In genomic region chrX:99975250-99975984, GRCm38 (mm10) we compare ENCODE assay signal across 8 mouse cellular contexts. TPM values are rescaled to one million over a fixed set of nuclear protein-coding genes. Genes with fewer than 3 reads are reported as not detected.
DNase-seq lines count a peak whose midpoint lies in the region; ATAC-seq lines count a peak whose summit lies in the region.

Eda (plus strand) TSS chrX:99975606.

- DNase-seq in ZHBTc4 (ENCODE audit: low read depth, low spot score): peak; percentile 95
- DNase-seq in cerebellum, postnatal 25 days: peak; percentile 52 to 72
- DNase-seq in frontal cortex, postnatal 14 days (ENCODE audit: low spot score in 2 of 2): peak; percentile 59 to 73
- peak; percentile 57 to 65 for DNase-seq in layer of hippocampus, postnatal 25 days (ENCODE audit: extremely low spot score in 1 of 2, low spot score in 1 of 2)
- DNase-seq in lung, postnatal 10 days: peak; percentile 91
- DNase-seq in retina, postnatal 1 day: peak; percentile 93
- DNase-seq in thymus, postnatal 36 days: peak; percentile 31 to 58

- peaks cover 17% of the 10 kb centered on the region for H3K27me3 ChIP-seq in hindbrain, embryonic 12.5 days

- peak; percentile 97 for ATAC-seq in hindbrain, embryonic 12.5 days (ENCODE audit: low FRiP score)

- H3K4me1 ChIP-seq in hindbrain, embryonic 12.5 days: no peaks in the 10 kb centered on the region

- no peaks in the 10 kb centered on the region for H3K9me3 ChIP-seq in hindbrain, embryonic 12.5 days (replicated peaks)

- peak within 1 kb of the TSS; percentile 49 for H3K4me3 ChIP-seq in hindbrain, embryonic 12.5 days

- peak within 1 kb of the TSS; percentile 49; the same call in 1 of the 2 replicates for H3K9ac ChIP-seq in hindbrain, embryonic 12.5 days

- no peaks in the 10 kb centered on the region for H3K36me3 ChIP-seq in hindbrain, embryonic 12.5 days

- 21% methylated on average over 44 of the region's 49 CpGs for WGBS in hindbrain, embryonic 12.5 days

- H3K27ac ChIP-seq in hindbrain, embryonic 12.5 days: no peak within 1 kb of the TSS

- peak within 1 kb of the TSS; percentile 87 for H3K4me2 ChIP-seq in hindbrain, embryonic 12.5 days (replicated peaks)

RNA-seq across cellular contexts. Expression of gene Eda, which starts in this region (rescaled TPM):
- polyA plus RNA-seq in hindbrain, embryonic 12.5 days (2016; fragmentation: Nextera tagmentation; extraction: Ambion mirVana): 3.1 and 3.4 TPM in 2 replicates
- 1 to 10 TPM; 5.1 to 5.5 TPM for total RNA-seq in layer of hippocampus, postnatal 25 days (2021)

Comparison
In these comparisons a context has a peak if more than half of its experiments do, and no peak if none do; other contexts are left out.
1. DNase-seq: peak in every context shown above with its lines; median percentile 95 in ZHBTc4; 93 in retina, postnatal 1 day; 91 in lung, postnatal 10 days; 66 in frontal cortex, postnatal 14 days; 62 in cerebellum, postnatal 25 days; 61 in layer of hippocampus, postnatal 25 days; 44 in thymus, postnatal 36 days.